Mouse (Mus musculus) kidney, postnatal 10 days (tissue): ENCODE data around the gene Slfnl1.
A peak's percentile ranks its signal among the peaks of the same experiment; 100 is the strongest.

Experiments used
- DNase-seq: peaks from one replicate; pipeline ENCODE4 v3.0.0; 2021; ENCODE audit warnings: mixed read lengths

Gene Slfnl1

DNA sequence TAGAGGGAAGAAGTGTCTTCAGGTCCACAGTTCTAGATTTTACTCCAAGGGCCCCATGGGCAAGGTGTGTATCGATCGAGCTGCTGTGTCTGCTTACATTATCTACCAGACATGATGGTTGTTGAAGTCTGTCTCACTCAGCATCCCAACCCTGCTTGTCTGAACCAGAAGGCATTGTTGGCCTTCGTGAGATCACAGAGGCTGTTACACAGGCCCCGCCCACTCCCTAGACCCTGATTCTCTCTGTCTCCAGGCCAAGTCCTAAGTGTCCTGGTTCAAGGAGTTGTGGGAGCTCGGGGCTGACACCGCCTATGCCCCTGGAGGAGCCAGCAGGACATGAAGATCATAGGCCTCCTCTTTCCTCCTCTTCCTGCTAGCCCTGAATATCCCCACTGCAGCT, at the start of gene Slfnl1:
Slfnl1 (plus strand) TSS at position 246 of the 400 bp plus-strand sequence.
- no peak for DNase-seq

DNA sequence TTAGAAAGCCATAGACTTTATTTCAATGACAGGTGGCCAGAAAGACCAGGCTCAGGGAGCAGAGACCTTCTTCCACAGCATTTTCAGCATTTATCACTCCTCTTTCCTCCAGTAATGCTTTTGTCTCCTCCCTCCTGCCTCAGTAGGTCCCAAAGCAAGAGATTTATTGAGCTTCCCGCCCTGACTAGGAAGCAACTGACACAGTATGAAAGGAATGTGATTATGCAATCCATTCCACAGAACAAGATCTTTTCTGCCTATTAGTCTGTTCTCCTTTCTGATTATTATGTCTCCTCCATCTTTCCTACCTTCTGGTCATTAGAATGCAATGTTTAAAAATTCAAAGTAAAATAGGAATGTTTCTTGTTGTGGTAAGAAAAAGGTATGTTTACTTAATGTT, 44.3 kb upstream of the Slfnl1 start:
- DNase-seq, result no peak

DNA sequence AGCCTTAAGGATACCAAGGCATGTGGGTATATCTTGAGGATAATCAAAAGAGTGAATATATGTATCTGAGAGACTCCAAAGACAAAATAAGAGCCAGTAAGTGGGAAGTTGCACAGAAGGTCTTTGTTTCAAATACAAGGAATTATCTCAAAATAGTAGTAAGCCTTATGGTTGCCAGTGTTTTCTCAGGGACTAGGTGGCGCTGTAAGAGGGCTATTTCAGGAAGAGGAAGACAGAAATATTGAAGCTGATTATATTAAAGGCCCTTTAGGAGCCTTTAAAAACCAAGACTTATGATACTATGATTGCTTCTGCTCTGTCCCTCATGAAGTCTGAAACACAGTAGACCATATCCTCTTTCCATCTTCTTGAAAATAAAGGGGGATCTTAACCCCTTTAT, 25.1 kb upstream of the Slfnl1 start:
- no peak for DNase-seq

DNA sequence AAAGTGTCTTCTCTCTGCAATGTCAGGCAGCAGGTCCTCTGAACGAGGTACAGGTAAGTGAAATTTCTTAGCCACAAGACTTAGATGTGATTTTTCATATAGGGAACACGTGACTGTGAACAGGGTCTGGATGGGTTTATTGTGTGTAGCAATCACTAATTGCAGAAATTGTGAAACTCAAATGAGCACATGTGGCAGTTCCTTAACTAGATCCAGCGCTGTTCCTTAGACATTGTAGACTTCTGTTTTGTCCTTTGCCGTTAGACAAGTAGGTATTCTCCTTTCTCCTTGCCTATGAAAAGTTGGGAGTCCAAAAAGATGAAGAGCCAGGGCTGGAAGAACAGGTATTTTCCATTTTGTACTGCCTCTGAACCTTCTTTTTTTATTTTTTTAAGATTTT, 20.8 kb upstream of the Slfnl1 start:
- no peak for DNase-seq

DNA sequence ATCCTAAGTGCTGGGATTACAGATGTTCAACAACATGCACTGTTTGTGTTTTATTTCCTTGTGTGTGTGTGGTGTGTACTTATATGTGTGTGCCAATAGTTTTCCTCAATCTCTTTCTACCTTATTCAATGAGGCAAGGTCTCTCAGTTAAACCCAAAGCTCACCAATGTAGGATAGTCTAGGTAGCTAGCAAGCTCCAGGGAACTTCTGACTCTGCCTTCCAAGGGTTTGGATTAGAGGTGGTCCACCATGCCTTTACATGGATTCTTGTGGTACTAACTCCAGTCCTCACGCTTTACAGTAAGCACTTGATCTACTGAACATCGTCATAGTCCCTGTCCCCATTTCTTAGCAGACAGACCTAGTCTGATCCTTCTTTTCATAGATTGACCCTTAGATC, 17.7 kb upstream of the Slfnl1 start:
- no peak for DNase-seq

DNA sequence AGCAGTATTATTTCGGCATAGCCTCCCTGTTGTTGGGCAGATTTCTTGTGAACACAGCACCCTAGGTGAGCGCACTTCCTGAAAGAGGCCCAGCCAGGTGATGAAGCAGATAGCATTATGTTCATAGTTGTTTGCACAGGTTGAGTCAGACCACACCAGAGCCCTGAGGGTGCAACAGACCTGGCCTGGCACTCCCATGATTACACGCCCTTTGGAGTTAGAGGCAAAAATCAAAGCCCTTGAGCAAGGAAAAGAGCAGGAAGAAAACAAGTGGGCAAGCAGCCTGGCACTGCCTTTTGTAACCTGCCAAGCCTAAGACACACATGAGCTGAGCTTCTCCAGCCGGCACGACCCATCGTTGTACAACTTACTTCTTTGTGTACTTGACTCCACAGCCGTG, 15.5 kb upstream of the Slfnl1 start:
- no peak for DNase-seq

DNA sequence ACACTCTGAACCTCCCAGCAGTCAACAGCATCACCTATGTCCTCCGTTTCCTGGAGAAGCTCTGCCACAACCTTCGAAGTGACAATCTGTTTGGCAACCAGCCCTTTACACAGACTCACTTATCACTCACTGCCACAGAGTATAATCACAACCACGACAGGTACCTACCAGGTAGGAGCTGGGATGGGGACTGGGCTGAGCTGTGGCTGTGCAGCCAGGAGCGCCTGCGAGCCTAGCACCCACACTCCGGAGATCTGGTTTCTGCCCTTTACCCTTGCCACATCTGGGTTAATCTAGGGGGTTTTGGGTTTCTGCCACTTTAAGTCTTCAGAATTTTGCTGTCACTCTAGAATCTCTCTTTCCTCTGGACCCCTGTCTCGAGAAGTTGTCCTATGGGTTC, 15.1 kb upstream of the Slfnl1 start:
- DNase-seq, result no peak

DNA sequence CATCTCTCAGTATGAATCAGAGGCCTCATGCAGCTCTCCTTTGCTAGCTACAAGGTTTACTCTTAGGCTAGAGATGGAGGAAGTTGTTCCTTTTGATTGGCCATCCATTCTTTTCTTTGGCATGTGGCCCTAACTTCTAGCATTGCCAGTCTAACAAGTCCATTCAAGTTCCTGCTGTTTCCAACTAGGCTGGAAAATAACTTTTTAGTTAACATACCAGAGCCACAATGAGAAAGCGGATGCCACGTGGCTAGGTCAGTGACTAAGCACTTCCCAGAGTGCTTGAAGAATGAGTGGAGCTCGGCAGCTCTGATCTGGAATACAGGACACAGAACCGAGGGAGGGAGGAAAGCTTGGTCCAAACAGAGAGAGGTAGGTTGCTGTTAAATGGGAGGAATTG, 14.7 kb upstream of the Slfnl1 start:
- DNase-seq, result no peak

DNA sequence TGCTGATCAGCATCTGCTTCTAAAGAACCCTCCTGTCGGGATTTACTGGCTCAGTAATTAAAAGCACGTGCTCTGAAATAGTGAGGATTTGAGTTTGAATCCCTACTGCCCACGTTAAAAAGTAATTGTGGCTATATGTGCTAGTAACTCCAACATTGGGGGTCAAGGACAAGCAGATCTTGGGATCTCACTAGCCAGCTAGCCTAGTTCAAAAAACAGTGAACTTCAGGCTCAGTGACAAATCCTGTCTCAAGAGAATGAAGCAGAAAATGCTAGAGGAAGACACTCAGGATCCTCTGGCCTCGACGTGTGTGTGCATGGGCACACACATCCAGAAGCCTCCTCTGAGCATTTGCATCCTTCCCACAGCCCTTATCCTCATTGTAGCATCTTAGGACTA, 10.3 kb upstream of the Slfnl1 start:
- no peak for DNase-seq

DNA sequence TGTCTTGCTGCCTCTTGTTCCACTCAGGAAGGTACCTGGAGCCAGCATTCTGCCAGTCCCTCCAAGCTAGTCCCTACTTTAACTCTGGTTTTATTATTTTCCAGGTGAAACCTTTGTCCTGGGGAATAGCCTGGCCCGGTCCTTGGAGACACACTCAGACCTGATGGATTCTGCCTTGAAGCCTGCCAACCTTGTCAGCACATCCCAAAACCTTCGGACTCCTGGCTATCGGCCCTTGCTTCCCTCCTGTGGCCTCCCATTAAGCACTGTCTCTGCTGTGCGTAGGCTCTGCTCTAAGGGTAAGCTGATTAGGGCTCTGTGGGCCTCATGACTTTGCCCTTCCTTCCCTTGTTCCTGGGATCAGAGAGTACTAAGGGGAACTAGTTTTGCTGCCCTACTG, 9.7 kb upstream of the Slfnl1 start:
- DNase-seq, result no peak

DNA sequence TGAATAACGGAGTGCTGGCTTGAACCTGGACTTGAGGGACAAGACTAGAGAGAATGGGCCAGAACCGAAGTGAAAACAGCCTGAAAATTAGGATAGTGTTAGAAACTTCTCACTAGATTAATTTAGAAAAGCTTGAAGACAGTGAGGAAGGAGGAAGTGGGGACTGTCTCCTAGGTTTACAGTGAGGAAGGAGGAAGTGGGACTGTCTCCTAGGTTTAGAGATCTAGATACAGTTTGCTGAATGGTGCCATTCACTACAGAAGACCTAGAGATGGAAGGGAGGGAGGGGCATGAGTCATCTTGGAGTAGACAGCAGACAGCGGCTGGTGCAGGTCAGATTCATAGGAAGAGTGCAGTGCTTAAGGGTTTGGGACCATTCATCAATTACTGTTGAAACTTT, 8.9 kb upstream of the Slfnl1 start:
- no peak for DNase-seq

DNA sequence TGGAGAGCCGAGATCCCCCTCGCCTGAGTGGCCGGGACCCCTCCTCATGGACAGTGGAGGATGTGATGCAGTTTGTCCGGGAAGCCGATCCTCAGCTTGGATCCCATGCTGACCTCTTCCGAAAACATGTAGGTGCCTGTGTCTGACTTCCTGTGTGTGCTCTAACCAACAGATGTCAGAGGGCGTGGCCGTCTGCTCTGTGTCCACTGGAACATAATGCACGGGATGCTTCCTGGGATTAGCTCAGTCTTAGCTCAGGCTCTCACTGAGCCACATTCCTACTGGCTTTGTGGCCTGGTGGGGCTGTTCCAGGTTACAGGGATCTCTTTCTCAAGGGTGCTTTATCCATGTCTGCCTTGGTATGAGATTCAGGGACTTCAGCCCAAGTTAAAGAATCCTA, 3.9 kb upstream of the Slfnl1 start:
- DNase-seq, result no peak

DNA sequence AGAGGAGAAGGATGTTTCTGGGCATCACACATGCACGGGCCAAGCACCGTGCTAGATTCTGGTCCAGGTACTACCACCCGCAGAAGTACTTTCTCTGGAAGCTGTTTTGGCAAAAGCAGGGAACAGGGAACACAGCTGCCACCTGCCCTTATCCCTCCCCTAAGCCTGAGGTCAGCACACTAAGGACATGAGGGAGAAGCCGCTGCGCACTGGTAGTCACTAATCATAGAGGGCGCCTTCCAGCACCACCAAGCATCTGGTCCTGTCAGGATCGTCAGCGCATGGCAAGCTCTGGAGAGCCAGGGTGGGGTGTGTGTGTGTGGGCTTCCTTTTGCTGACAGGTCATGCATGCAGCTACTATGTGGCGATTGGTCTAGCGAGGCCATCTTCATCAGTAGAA, 6.6 kb downstream of the Slfnl1 start:
- no peak for DNase-seq

DNA sequence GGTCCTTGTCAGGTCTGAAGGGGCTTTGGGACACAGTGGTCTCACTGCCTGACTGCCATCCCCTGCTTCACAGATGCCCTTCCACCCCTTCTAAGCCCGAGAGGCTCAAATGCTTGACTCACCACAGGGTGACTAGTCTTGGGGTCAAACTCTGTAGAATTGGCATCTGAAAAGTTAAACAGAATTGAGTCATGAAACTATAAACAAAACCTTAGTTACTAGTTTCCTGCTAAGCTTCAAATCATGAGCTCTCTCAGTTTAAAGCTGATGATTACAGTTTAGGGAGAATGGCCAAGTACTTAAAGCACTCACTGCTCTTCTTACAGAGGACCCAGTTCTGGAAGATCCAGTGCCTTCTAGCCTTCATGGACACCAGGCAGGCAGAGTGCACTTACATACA, 12.9 kb downstream of the Slfnl1 start:
- no peak for DNase-seq

DNA sequence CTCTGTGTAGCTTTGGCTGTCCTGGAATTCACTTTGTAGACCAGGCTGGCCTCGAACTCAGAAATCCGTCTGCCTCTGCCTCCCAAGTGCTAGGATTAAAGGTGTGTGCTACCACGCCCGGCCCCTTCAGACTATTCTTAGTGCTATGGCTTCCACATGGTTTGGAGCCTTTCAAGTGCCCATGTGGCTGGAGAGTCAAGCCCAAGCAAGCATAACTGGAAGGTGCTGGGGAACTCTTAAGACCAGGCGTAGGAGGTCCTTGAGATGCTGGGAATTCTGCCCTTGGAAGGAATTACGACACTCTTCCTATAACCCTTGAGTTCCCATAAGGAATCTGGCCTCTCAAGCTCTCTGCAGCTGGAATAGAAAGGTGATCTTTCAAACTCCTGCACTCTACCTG, 24.6 kb downstream of the Slfnl1 start:
- DNase-seq, result no peak

DNA sequence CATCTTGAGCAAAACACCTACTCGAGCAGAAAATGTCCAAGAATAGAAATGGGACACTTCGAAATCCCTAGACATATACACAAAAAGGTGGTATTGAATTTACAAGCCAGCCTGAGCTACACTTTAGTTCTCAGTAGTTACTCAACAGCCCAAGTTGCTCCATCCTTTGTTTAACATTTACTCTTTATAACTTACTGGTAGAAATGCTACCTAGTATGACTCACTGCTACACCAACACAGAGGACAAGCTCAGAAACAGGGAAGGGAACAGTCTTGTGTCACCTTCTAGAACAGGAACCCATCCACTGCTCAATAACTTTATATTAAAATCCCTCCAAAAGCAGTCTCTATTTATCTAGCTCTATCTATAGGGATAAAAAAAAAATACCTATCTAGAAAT, 33.7 kb downstream of the Slfnl1 start:
- no peak for DNase-seq

DNA sequence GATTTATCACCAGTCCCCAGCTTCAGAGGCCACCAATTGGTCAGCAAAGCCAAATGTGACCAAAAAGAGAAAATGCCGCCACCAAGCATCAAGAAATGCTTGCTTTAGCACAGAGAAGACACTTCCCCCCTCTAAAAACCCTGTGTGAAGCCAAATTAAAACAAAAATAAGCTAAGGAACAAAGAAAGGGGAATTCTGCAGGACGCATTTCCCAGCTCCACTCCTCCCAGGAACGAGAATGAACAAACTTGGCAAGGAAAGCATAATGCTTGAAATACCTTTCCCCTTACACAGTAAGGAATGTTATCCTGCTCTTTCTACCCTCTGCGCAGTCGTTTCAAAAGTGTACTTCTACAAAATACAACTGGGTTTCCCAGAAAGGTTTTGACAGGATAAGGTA, 36.0 kb downstream of the Slfnl1 start:
- DNase-seq, result no peak

DNA sequence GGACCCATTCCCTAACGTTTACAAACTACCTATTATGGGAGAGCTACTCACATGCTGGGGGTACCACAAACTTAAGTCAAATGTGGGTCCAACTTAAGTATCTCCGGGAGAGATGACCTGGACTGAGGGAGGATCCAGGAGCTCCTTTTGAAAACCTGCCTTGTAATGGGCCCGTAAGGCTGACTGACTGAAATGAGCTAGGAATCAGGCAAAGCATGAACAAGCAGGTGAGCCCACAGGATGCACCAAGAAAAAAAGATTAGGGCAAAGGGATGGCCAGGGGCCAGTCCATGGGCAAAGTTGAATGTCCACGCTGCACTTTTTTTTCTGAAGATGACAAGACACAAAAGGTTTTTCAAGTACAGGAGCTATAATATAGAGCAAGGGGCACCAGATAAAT, 37.0 kb downstream of the Slfnl1 start:
- peak; percentile 41 for DNase-seq

DNA sequence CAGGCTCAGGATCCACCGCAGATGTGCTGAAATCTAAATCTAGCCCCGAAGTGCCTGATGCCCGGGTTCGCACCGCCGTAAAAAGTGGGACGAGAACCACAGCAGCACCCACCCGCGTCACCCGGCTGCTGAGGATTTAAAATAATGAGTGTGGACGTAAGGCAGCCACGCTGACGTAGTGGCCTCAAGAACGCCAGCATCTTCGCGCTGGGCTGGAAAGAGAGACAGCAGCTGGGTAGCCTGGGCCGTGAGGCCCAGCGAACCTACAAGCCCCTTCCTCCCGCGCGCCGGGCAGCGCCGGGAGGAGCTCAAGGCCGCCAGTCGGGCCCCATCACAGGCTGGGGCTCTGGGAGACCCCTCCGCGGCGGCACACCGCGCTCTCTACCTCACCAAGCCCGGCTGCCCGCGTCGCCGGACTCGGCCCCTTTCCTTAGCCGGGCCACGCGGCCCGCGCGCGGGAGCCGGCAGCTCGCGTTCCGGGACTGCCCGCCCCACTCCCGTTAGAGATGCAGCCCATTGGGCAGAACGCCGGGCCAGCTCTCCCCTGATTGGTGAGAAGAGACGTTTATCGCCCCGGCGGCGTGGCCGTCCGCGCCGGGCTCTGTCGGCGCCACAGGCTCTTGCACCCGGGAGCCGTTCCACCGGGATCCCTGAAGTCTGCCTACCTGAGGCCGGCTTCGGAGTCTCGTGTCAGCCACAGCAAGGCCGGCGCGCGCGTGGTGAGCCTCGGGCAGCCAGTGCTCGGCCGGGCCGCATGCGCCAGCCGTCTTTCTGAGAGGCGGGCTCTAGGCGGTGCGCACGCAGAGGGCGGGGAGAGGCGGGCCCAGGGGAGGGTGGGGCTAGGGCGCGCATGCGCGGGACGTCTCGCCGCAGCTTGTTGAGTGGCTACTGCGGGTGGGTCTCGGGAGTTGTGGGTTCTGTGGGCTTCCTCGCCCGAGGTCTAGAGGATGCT, 37.7 kb downstream of the Slfnl1 start, which contains the start of gene Ctps:
Ctps (minus strand) TSS at position 791 of the 952 bp plus-strand sequence.
- peak; percentile 96 for DNase-seq

DNA sequence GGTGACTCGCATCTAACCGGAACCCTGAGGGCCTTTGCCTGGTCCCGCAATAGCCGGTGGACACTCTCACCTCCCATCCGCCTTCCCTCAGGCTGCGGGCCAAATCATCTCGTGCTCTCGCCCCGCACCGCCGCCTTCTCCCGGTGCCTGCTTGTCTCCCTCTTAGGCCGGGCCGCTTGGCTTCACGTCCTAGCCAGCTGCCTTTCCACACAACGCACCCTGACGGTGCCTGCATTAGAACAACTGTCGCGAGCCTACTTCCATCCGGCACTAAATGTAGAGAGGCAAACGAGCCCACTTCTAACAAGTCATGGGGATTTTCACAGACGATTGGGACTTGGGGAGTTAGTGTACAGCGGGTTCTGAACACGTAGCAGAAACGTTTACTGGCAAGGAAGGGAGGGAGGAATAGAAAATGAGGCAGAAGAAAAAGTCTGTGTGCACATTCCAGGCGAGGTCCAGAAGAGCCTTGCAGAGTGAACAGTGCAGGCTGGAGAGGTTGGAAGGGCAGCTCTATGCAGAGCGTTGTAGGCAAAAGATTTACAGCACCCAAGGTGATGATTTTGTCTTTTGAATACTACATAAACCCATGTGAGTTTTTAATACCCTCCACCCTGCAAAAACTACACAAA, 38.5 kb downstream of the Slfnl1 start:
- no peak for DNase-seq

DNA sequence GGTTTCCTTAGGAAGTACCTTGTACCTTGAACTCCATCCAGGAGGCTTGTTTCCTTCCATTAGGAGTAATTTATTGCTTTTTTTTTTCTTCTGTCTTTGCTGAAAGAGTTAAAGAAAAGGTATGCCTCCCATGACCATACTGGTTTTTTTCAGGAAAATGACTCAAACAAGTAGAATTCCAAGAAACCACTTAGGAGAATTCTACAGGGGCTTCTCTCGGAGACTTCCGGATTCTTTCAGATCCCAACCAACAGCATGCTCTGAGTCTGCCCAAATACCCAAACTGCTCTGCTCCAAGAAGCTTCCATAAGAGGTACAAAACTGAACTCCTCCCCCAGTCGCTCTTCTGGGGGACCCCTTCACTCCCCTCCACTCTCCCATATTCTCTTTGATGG, 39.0 kb downstream of the Slfnl1 start:
- DNase-seq, result no peak

DNA sequence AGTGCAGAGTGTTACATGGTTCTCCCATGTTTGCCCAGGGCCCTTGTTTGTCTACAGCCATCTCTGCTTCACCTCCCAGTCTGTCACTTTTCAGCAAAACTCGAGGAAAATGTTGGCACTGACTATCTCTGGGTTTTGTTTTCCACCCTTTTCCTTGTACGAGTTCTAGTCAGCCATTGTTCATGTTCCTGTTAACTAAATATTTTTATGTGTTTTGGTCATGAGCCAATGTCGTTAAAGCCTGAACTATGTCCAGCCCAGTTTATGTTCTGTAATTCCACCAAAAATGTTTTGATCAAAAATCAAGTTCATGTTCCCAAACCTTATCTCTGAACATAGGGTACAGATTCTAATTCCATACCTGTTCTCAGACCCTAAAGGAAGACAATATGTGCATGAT, 39.7 kb downstream of the Slfnl1 start:
- DNase-seq, result no peak

DNA sequence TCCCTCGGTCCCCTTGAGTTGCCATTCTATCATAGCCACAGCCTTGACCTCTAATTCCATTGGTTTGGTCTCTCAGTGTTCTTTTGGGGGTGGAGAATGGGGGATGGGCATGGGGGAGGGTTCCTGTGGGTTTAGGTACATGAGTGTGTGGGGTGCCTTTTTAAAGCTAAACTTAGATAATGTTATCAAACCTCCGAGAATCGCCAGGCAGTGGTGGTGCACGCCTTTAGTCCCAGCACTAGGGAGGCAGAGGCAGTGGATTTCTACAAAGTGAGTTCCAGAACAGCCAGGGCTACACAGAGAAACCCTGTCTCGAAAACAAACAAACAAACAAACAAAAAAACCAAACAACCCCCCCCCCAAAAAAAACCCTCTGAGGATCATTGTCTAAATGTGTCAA, 48.9 kb downstream of the Slfnl1 start:
- DNase-seq, result no peak

DNA sequence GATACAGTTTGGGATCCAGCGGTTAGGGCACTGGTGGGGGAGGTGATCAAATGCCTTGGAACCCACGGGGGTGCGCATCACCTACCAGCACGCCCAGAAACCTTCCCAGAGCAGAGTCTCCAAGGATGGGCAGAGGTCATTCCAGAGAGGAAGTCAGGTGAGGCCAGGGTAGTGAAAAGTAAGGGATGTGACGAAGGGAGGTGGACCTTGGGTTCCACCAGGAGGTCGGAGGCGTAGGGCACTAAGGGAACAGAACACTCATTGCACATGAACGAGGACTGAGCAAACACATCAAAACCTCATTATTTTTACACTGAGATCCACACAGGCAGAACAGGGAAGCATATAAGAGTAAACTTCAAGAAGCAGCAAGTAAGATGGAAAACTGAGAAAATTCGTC, 49.7 kb downstream of the Slfnl1 start:
- DNase-seq, result no peak
